Mouse (Mus musculus) spleen, adult 2 months (tissue): ENCODE data around the gene Larp1. TPM values are rescaled to one million over a fixed set of nuclear protein-coding genes. Genes with fewer than 3 reads are reported as not detected.
"Not testable (repeated sequence)": the region's sequence is repeated elsewhere in the genome, so short reads cannot be mapped to it uniquely, and the experiment has no call there.

Source experiments
- DNase-seq, 2 experiments: peaks; one replicate each; pipeline versions ENCODE4 v3.0.0 to v3.0.0-alpha.2; 2012 to 2021; ENCODE audit warnings: low spot score in 2 of 2, low read depth in 1 of 2
- H3K27ac ChIP-seq: fragments of 200-500 bp; 2 replicates; pipeline ENCODE4 v1.5.1; 2012; ENCODE audit warnings: low read length, inconsistent platforms; ENCODE audit not compliant: insufficient read depth
- H3K27me3 ChIP-seq: fragments of 200-500 bp; 2 replicates; pipeline ENCODE4 v1.6.1; 2012; ENCODE audit warnings: mild to moderate bottlenecking, moderate library complexity, low read length, inconsistent platforms; ENCODE audit not compliant: control insufficient read depth, insufficient read depth
- H3K36me3 ChIP-seq: fragments of 200-500 bp; 2 replicates; pipeline ENCODE4 v1.6.1; 2012; ENCODE audit warnings: mild to moderate bottlenecking, low read length, inconsistent platforms; ENCODE audit not compliant: control insufficient read depth, insufficient read depth
- H3K4me1 ChIP-seq: fragments of 200-500 bp; 2 replicates; pipeline ENCODE4 v1.6.1; 2011; ENCODE audit warnings: inconsistent platforms; ENCODE audit not compliant: control insufficient read depth, insufficient read depth, insufficient read length
- H3K4me3 ChIP-seq: fragments of 200-500 bp; 2 replicates; pipeline ENCODE4 v1.5.1; 2011; ENCODE audit warnings: mild to moderate bottlenecking, inconsistent platforms; ENCODE audit not compliant: insufficient read depth, insufficient read length; ENCODE audit errors: extremely low read depth
- CTCF ChIP-seq: fragments of 200-500 bp; IDR thresholded peaks from 2 replicates; pipeline ENCODE4 v1.5.1; 2011; ENCODE audit warnings: mild to moderate bottlenecking, inconsistent platforms; ENCODE audit not compliant: insufficient read depth, insufficient read length, insufficient replicate concordance; ENCODE audit errors: extremely low read depth
- POLR2A ChIP-seq: fragments of 200-500 bp; IDR thresholded peaks from 2 replicates; pipeline ENCODE4 v1.6.1; 2011; ENCODE audit warnings: low read depth, low read length, inconsistent platforms
- WGBS: fragments of 180-500 bp; shearing (Covaris S2); methylation state at CpG from one replicate; pipeline ENCODE4 v1.1.7; 2018; 5-methylcytosine and 5-hydroxymethylcytosine counted together
- polyA plus RNA-seq: library from polyadenylated mRNA; depleted of rRNA; stranded (reverse); fragments of >200 nt; gene quantifications from 2 replicates; pipeline ENCODE4 v1.2.3, GENCODE M21; 2012

Gene Larp1
- polyA plus RNA-seq, 1 experiment = 26.3 TPM

DNA sequence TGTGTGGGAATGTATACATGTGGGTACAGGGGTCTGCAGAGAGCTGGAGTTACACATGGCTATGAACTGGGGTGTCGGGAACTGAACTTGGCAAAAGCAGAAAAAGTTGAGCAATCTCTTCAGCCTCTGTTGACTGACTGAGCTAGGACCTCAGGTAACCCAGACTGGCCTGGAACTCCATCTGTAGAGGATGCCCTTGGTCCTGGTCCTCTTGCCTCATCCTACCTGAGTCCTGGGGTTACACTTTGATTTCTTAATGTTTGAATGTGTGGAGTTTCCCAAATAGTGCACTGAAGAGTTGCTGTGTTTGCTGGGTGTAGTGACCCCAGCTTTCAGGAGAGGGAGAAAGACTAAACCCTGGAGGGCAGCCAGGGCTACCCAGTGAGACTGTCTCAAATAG lies 86.7 kb downstream of the Larp1 start:
- no peak for DNase-seq
- H3K36me3 ChIP-seq = no peaks in the 10 kb centered on the region
- H3K4me1 ChIP-seq = peaks cover 3% of the 10 kb centered on the region; the same call in 1 of the 2 replicates
- no peak overlapping the region for H3K27ac ChIP-seq
- no peak overlapping the region for H3K4me3 ChIP-seq
- H3K27me3 ChIP-seq = no peaks in the 10 kb centered on the region
- WGBS = 89% methylated on average over 1 of the region's 1 CpGs
- TF ChIP-seq POLR2A (no peak), CTCF (no peak)

DNA sequence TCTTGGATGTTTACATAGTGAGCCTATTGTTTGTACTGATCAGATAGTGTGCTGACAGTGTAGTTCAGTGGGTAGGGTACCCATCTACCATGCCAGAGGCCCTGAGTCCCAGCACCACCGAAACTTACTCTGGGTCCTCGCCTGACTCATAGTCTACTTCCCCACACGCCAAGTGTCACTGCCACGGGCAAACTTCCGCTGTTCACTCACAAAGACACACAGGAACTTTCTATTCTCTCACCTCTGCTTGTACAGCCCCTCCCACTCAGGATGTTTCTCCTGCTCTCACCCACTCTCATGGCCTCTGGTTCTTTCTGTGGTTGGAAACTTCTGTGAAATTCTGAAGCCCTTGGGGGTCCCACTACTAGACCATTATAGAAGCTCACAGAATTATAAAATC lies 87.3 kb downstream of the Larp1 start:
- no peaks in the 10 kb centered on the region for H3K27me3 ChIP-seq
- 0 out of 2 replicates have a peak overlapping the region, but pooled peaks have one; percentile 9 for H3K27ac ChIP-seq
- no peak overlapping the region for H3K4me3 ChIP-seq
- peaks cover 3% of the 10 kb centered on the region; the same call in 1 of the 2 replicates for H3K4me1 ChIP-seq
- WGBS = 15% methylated on average over 5 of the region's 5 CpGs
- peak; percentile 41 to 57 for DNase-seq
- no peak for TF ChIP-seq POLR2A
- TF ChIP-seq CTCF = no peak
- no peaks in the 10 kb centered on the region for H3K36me3 ChIP-seq

DNA sequence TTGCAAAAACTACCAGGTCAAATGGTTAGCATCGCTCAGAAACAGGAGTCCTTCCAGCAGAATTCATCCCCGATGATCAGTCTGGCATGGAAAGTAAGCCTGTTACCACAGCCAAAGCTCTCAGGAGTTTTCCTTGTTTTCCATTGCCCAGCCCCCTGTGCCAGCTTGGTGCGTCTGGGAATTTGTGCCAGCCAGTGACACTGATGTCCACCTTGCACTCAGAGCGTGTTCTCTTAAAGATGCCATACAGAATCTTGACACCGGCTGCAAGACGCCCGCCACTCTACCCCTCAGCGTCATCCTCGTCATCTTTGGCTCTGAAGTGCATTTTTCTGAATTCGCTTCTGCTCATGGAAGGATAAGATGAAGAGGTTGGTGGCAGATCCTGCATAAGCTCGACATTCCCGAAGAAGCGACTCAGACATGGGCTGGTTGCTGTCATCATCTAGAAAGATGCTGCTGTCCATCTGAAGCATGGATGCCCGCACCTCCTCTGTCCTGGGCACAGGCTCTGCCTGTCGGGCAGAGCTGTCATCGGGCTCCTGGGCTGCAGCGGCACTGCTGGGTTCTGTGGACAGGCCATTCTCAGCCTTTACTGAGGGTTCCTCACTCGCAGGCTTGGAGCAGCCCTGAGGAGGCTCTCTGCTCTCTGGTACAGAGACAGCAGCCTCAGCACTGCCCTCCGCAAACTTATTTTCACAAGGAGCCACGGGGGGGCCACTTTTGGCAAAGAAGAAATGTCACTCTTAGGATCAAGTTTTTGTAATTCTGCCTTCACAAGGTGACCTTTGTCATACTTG lies 88.2 kb downstream of the Larp1 start:
- no peak for TF ChIP-seq CTCF
- no peak for TF ChIP-seq POLR2A
- WGBS = 76% methylated on average over 20 of the region's 20 CpGs

DNA sequence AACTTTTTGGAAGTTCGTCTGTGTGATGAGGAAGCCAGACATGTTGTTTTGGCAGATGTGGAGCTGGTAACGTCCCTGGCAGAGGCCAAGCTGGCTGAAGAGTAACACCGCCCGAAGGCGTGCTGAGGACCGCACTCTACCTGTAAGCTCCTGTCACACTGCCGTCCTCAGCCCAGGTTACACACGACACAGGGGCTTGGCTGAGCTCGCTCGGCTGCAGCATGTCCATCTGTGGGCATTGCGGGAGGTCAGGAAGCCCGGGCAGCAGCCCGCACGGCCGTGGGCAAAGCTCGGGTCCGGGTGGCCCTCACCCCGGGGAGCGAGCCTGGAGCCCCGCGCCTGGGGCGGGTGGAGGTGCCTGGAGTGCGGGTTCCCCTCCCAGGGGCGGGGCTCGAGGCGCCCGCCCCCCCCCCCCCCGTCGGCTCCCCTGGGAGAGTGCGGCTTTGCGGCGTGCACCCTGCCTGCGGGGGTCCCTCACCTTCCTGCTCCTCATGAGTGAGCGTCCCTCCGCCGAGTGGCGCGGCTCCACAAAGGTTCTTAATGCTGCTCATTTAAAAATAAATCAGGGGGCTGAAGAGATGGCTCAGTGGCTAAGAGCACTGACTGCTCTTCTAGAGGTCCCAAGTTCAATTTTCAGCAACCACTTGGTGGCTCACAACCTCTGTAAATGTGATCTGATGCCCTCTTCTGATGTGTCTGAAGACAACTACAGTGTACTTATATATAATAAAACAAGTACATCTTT lies 88.9 kb downstream of the Larp1 start:
- Histone ChIP-seq H3K27ac (peak overlapping the region; percentile 29), H3K4me3 (peak overlapping the region; percentile 56), H3K4me1 (peaks cover 9% of the 10 kb centered on the region; the same call in 1 of the 2 replicates), H3K36me3 (no peaks in the 10 kb centered on the region), H3K27me3 (no peaks in the 10 kb centered on the region)
- WGBS = 9% methylated on average over 28 of the region's 38 CpGs
- peak in 1 of 2 experiments; percentile 17 for DNase-seq
- TF ChIP-seq POLR2A (no peak), CTCF (no peak)

More for the DNA sequence above, 88.2 kb downstream of the Larp1 start:
- peak overlapping the region; percentile 29; the same call in 1 of the 2 replicates for H3K27ac ChIP-seq
- no peaks in the 10 kb centered on the region for H3K36me3 ChIP-seq
- H3K4me3 ChIP-seq = peak overlapping the region; percentile 55; the same call in 1 of the 2 replicates
- DNase-seq = no peak
- peaks cover 3% of the 10 kb centered on the region; the same call in 1 of the 2 replicates for H3K4me1 ChIP-seq
- no peaks in the 10 kb centered on the region for H3K27me3 ChIP-seq

DNA sequence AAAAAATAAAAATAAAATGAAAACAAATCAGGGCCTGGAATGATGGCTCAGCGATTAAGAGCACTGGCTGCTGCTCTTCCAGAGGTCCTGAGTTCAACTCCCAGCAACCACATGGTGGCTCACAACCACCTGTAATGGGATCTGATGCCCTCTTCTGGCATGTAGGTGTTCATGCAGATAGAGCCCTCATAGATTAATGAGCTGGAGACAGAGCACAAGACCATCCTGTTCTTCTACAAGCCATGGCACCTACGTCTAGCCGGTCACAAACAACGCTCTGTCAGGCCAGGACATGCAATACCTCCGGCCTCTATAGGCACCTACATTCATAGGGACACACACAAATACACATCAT lies 89.5 kb downstream of the Larp1 start:
- H3K36me3 ChIP-seq, DNase-seq, H3K27me3 ChIP-seq, H3K4me3 ChIP-seq, H3K27ac ChIP-seq: not testable (repeated sequence)
- H3K4me1 ChIP-seq = peaks cover 14% of the 10 kb centered on the region; the same call in 1 of the 2 replicates
- WGBS = 79% methylated on average over 5 of the region's 5 CpGs

DNA sequence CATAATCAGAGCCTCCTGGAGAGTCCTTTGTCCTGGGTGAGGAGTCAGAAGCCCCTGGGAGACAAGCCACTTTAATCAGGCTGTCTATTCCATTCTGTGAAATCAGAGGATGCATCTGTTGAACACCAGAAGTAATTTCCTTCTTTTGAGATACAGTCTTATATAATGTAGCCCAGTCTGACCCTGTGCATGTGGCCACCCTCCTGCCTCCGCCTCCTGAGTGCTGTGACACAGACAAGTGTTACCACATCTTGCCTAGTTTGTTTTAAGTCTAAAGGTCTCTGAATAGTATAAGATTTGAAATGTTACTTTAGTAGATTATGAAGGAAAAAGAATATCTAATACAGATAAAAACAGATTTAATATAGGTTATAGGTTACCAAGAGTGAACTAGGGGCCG lies 91.1 kb downstream of the Larp1 start:
- Histone ChIP-seq H3K4me3 (no peak overlapping the region), H3K36me3 (no peaks in the 10 kb centered on the region), H3K27ac (no peak overlapping the region), H3K27me3 (no peaks in the 10 kb centered on the region), H3K4me1 (peaks cover 17% of the 10 kb centered on the region; the same call in 1 of the 2 replicates)
- 95% methylated on average over 2 of the region's 2 CpGs for WGBS
- TF ChIP-seq POLR2A = no peak
- TF ChIP-seq CTCF = no peak
- DNase-seq = no peak

DNA sequence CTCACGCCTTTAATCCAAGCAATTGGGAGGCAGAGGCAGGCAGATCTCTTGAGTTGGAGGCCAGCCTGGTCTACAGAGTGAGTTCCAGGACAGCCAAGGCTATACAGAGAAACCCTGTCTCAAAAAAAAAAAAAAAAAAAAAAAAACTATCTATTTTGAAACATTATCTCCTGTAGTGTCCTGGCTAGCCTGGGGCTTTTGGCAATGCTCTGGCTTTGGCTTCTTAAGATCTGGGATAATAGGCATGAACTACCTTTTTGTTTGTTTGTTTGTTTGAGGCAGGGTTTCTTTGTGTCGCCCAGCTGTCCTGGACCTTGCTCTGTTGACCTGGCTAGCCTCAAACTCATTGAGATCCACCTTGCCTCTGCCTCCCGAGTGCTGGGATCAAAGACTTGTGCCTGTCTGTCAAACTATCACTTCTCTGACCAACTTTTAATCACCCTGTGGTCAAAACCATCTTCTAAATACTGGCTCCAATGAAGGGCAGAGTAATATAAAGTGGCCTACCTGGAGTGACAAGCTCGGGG lies 92.4 kb downstream of the Larp1 start:
- Histone ChIP-seq H3K27ac (no peak overlapping the region), H3K36me3 (no peaks in the 10 kb centered on the region), H3K27me3 (no peaks in the 10 kb centered on the region), H3K4me1 (peaks cover 17% of the 10 kb centered on the region; the same call in 1 of the 2 replicates), H3K4me3 (no peak overlapping the region)
- 86% methylated on average over 4 of the region's 4 CpGs for WGBS
- no peak for DNase-seq
- TF ChIP-seq CTCF (no peak), POLR2A (no peak)
